Mouse (Mus musculus) ES-Bruce4 (cell line): ENCODE data around the gene Cib1.

Experiments
- CTCF ChIP-seq: IDR thresholded peaks from one replicate; pipeline ENCODE4 v1.8.1; 2011; ENCODE audit warnings: low read depth, low read length
- EP300 ChIP-seq: IDR thresholded peaks from 2 replicates; pipeline ENCODE4 v1.6.1; 2011; ENCODE audit warnings: low read depth, low read length; ENCODE audit not compliant: insufficient read depth
- POLR2A ChIP-seq: IDR thresholded peaks from one replicate; pipeline ENCODE4 v1.8.1; 2011; ENCODE audit warnings: low read length; ENCODE audit not compliant: insufficient read depth

- TF ChIP-seq POLR2A, result no peak
- TF ChIP-seq CTCF, result no peak
- TF ChIP-seq EP300, result no peak
These were observed 12.3 kb downstream of the Cib1 start for GRCm38 (mm10) chr7:80220237-80220797.
